Mouse (Mus musculus): ENCODE results near the gene Hnrnpu. TPM values are rescaled to one million over a fixed set of nuclear protein-coding genes. Genes with fewer than 3 reads are reported as not detected.
"Not testable (repeated sequence)": the region's sequence is repeated elsewhere in the genome, so short reads cannot be mapped to it uniquely, and the experiment has no call there.

Hnrnpu gene
- total and polyA plus RNA-seq, 2 experiments from 2014 or later: 229 to 299 TPM

GRCm38 (mm10) chr1:178294051-178294450 lies 43.5 kb downstream of the Hnrnpu start:
- no peak for TF ChIP-seq CTCF (IDR thresholded peaks at IDR 0.05; ENCODE audit: low read depth)
- Histone ChIP-seq H3K9ac (no peak overlapping the region), H3K27ac (ENCODE audit: low read depth, low read length) (no peak overlapping the region), H3K27me3 (ENCODE audit: insufficient read depth, low read length) (no peaks in the 10 kb centered on the region), H3K9me3 (ENCODE audit: low read length) (no peaks in the 10 kb centered on the region), H3K4me3 (ENCODE audit: low read depth, low read length) (no peak overlapping the region), H3K4me2 (ENCODE audit: low read depth) (no peak overlapping the region), H3K4me1 (ENCODE audit: insufficient read depth) (no peaks in the 10 kb centered on the region), H3K36me3 (ENCODE audit: insufficient read depth) (no peaks in the 10 kb centered on the region)
- peak; percentile 25; the same call in 1 of the 2 replicates for ATAC-seq
- 98% methylated on average over 1 of the region's 1 CpGs for WGBS
- no peak for DNase-seq

DNA sequence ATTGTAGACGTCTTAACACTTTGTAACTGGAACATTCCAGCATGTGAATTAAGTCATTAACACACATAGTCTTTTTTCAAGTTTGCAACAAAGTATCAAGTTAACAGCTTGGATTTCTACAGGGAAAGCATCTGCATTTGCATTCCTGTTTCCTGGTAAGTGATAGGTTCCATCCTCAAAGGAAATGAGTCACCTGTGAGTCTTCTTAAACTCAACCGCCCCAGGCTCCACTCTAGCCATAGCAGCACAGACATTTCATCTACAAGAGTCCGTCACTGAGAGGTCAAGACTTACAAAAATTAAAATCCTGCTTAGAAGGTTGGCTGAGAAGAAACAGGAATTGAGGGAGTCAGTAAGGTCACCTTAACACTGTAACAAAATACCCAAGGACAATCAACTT lies 45.9 kb downstream of the Hnrnpu start:
- Histone ChIP-seq H3K9ac (no peak overlapping the region), H3K36me3 (ENCODE audit: insufficient read depth) (no peaks in the 10 kb centered on the region), H3K4me3 (ENCODE audit: low read depth, low read length) (no peak overlapping the region), H3K4me2 (ENCODE audit: low read depth) (no peak overlapping the region), H3K4me1 (ENCODE audit: insufficient read depth) (no peaks in the 10 kb centered on the region), H3K9me3 (ENCODE audit: low read length) (no peaks in the 10 kb centered on the region), H3K27ac (ENCODE audit: low read depth, low read length) (no peak overlapping the region), H3K27me3 (ENCODE audit: insufficient read depth, low read length) (no peaks in the 10 kb centered on the region)
- 85% methylated on average over 3 of the region's 3 CpGs for WGBS
- no peak for TF ChIP-seq CTCF (IDR thresholded peaks at IDR 0.05; ENCODE audit: low read depth)
- no peak for DNase-seq
- ATAC-seq: no peak

GRCm38 (mm10) chr1:178287601-178288176 lies 49.9 kb downstream of the Hnrnpu start:
- H3K4me1 ChIP-seq (ENCODE audit: insufficient read depth): no peaks in the 10 kb centered on the region
- no peak for DNase-seq
- no peak for TF ChIP-seq CTCF (IDR thresholded peaks at IDR 0.05; ENCODE audit: low read depth)
- H3K4me2 ChIP-seq (ENCODE audit: low read depth): no peak overlapping the region
- no peaks in the 10 kb centered on the region for H3K27me3 ChIP-seq (ENCODE audit: insufficient read depth, low read length)
- no peak overlapping the region for H3K9ac ChIP-seq
- H3K36me3 ChIP-seq (ENCODE audit: insufficient read depth): no peaks in the 10 kb centered on the region
- no peak overlapping the region for H3K4me3 ChIP-seq (ENCODE audit: low read depth, low read length)
- H3K9me3 ChIP-seq (ENCODE audit: low read length): no peaks in the 10 kb centered on the region
- H3K27ac ChIP-seq (ENCODE audit: low read depth, low read length): no peak overlapping the region
- ATAC-seq: no peak
- WGBS: 53% methylated on average over 8 of the region's 8 CpGs

DNA sequence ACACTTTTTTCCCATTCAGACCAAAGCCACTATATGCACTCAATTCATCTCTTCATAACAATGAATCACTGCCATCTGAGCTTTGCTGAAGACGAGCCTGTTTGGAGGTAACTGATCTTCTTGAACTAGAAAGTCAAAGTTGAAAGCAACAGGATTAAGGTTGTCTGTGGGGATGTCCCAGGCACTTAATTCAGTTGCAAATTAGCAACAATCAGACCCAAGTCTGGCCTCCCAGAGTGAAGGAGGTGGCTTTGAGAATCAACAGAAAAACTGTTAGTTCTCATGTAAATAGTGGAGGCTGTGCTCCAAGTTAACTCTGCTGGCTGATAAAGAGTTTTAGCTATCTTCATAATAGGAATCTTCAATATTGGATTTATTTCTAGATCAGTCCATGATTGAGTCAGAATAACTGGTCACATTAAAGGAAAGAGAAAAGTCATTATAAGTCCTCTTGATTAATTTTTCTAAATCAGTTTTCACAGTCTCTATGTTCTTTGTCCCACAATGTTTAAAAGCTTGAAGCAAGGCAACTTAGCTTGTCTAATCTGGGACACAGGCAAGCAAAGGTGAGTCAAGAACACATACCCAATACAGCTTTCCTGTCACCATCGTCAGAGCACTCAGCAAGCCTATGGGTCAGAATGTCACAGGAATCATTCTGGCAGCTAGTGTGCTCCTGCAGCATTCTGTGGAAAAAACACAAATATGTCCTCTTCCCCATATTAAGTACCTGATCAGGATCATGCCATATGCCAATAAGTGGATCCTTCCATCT lies 53.5 kb downstream of the Hnrnpu start:
- no peak overlapping the region for H3K27ac ChIP-seq (ENCODE audit: low read depth, low read length)
- H3K4me2 ChIP-seq (ENCODE audit: low read depth): no peak overlapping the region
- H3K27me3 ChIP-seq (ENCODE audit: insufficient read depth, low read length): no peaks in the 10 kb centered on the region
- 68% methylated on average over 2 of the region's 2 CpGs for WGBS
- no peak overlapping the region for H3K4me3 ChIP-seq (ENCODE audit: low read depth, low read length)
- no peaks in the 10 kb centered on the region for H3K4me1 ChIP-seq (ENCODE audit: insufficient read depth)
- H3K9ac ChIP-seq: no peak overlapping the region
- DNase-seq: no peak
- no peaks in the 10 kb centered on the region for H3K36me3 ChIP-seq (ENCODE audit: insufficient read depth)
- no peak for ATAC-seq
- H3K9me3 ChIP-seq (ENCODE audit: low read length): no peaks in the 10 kb centered on the region
- TF ChIP-seq CTCF (IDR thresholded peaks at IDR 0.05; ENCODE audit: low read depth): no peak

DNA sequence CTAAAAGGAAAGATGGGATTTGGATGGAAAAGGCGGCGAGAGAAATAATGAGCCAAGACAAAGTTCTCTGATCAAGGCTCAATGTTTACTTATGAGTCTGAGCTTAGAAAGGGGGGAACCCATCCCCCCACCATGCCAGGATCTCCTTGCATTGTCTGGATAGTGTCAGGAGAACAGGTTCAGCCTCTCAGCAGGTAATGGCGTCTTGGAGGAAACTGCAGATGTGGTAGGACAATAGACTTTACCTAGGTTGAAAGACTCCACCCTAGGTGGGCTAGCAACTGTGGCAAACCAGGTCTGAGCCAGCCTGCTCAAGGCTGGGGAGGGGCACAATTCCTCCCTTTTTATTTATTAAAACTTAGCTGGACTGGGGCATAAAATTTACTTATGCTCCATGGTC lies 54.3 kb downstream of the Hnrnpu start:
- not testable (repeated sequence) for H3K9me3 ChIP-seq (ENCODE audit: low read length); H3K4me2 ChIP-seq (ENCODE audit: low read depth); H3K36me3 ChIP-seq (ENCODE audit: insufficient read depth); H3K27ac ChIP-seq (ENCODE audit: low read depth, low read length); H3K27me3 ChIP-seq (ENCODE audit: insufficient read depth, low read length); DNase-seq; H3K4me1 ChIP-seq (ENCODE audit: insufficient read depth); ATAC-seq; H3K4me3 ChIP-seq (ENCODE audit: low read depth, low read length); H3K9ac ChIP-seq
- WGBS: 82% methylated on average over 3 of the region's 3 CpGs

DNA sequence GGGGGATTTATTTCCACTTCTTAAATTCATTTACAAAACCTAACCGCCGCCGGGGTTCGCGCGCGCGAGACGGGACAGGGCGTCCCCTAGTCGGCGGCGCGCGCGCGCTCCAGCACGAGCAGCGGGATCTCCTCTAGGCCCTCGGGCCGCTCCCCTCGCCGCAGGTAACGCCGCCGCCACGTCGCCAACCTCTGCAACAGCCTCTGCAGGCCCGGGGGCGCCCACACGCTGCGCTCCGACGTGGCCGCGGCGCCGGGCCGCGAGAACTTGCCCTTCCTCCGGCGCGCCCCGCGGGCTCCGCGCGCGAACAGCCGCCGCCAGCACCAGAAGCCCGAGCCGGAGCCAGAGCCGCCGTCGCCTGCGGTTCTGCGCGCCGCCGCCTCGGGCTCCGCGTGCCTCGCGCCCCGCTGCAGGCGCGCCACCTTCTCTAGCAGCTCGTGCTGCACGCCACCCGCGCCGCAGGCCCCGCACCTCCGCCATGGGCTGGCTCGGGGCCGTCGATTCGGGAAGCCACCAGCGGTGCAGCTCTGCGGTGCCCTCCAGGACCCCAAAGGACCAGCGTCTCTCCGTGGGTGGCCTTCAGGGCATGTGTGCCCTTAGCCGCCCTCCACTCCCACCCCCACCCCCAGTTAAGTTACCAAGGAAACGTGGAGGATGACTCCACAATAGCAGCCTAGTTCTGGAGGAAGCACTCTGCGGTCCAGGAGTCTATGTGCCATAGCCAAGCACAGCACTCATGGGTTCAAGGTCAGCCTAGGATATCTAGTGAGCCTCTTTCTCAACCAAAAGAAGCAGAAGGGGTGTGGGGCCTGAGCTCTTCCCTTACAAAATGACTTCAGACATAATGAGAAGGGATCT lies 61.3 kb downstream of the Hnrnpu start:
- peak overlapping the region; percentile 91 for H3K9ac ChIP-seq
- H3K4me1 ChIP-seq (ENCODE audit: insufficient read depth): 0 out of 2 replicates have a peak, but pooled peaks cover 4% of the 10 kb centered on the region
- H3K4me2 ChIP-seq (ENCODE audit: low read depth): peak overlapping the region; percentile 74
- no peak; the same call in 1 of the 2 replicates for TF ChIP-seq CTCF (IDR thresholded peaks at IDR 0.05; ENCODE audit: low read depth)
- H3K36me3 ChIP-seq (ENCODE audit: insufficient read depth): no peaks in the 10 kb centered on the region
- ATAC-seq (peak; percentile 97), DNase-seq (peak; percentile 93)
- under 1% methylated on average over 71 of the region's 87 CpGs for WGBS
- peak overlapping the region; percentile 73 for H3K4me3 ChIP-seq (ENCODE audit: low read depth, low read length)
- no peaks in the 10 kb centered on the region for H3K9me3 ChIP-seq (ENCODE audit: low read length)
- H3K27ac ChIP-seq (ENCODE audit: low read depth, low read length): peak overlapping the region; percentile 97
- no peaks in the 10 kb centered on the region for H3K27me3 ChIP-seq (ENCODE audit: insufficient read depth, low read length)

GRCm38 (mm10) chr1:178275738-178276053 lies 61.9 kb downstream of the Hnrnpu start:
- peak overlapping the region; percentile 91 for H3K9ac ChIP-seq
- peak overlapping the region; percentile 97 for H3K27ac ChIP-seq (ENCODE audit: low read depth, low read length)
- H3K9me3 ChIP-seq (ENCODE audit: low read length): no peaks in the 10 kb centered on the region
- no peaks in the 10 kb centered on the region for H3K36me3 ChIP-seq (ENCODE audit: insufficient read depth)
- TF ChIP-seq CTCF (IDR thresholded peaks at IDR 0.05; ENCODE audit: low read depth): no peak
- H3K4me3 ChIP-seq (ENCODE audit: low read depth, low read length): peak overlapping the region; percentile 73
- ATAC-seq: peak; percentile 16
- H3K27me3 ChIP-seq (ENCODE audit: insufficient read depth, low read length): no peaks in the 10 kb centered on the region
- 8% methylated on average over 11 of the region's 11 CpGs for WGBS
- H3K4me2 ChIP-seq (ENCODE audit: low read depth): peak overlapping the region; percentile 74
- 0 out of 2 replicates have a peak, but pooled peaks cover 4% of the 10 kb centered on the region for H3K4me1 ChIP-seq (ENCODE audit: insufficient read depth)
- DNase-seq: no peak

All from forebrain, postnatal 0 days (tissue).